Mouse (Mus musculus): ENCODE results near the gene Vmn1r139. TPM values are rescaled to one million over a fixed set of nuclear protein-coding genes. Genes with fewer than 3 reads are reported as not detected.

Gene Vmn1r139
- polyA plus RNA-seq (2012; rRNA removed), result not detected in 2 replicates

DNA sequence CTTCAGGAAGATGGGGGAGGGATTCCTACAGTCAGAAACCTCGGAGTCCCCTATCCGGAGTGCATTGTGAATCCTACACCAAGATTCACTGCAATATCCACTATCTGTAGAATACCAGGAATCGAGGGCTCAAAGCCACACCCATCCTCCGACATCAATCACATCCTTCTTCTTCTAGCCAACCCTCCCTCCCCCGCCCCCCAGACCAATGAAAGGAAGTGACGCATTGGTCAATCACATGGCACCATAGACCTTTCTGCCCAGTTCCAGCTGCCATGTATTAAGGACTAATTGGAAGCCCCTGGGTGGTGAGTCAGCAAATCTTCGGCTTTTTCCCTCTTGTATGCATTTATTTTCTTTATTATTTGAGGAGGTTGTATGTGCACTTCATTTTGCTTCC, at the start of gene Vmn1r139:
Gene Vmn1r139 (plus strand): TSS at position 301 of the 400 bp plus-strand sequence.

DNA sequence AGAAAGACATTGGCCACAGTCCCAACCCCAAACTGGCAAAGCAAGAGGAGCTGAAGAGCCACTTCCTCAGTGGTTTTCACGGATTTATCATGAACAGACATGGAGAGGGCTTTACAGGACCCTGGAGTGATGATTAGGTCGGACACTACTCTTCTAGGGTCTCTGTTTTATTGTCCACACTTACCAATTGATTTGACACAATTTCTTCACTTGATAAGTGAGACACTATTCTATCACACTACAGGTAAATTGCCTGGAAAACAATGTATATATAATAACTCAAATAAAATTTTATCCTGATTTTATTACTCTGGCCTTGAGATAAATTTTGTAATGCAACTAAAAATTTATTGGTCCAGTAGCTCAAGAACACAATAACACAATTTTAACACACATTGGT, 40.1 kb upstream of the Vmn1r139 start, which contains the start of gene Vmn1r138:
Gene Vmn1r138 (minus strand): TSS at position 101 of the 400 bp plus-strand sequence.

DNA sequence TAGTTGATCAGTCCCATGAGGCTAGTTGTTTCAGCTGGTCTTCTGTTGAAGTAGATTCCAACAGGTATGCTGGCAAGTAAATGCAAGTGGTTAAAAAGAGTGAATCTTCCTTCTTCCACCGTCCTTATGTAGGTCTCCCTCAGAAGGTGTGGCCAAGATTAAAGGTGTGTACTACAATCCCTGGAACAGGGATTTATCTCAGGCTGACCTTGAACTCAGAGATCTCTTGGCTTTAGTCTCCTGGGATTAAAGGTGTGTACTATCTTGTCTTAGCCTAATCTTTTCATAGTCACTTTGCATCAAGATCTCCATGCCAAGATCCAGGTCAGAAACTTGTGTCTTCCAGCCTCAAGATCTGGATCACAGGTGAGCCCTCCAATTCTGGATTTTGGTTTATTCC, 12.7 kb upstream of the Vmn1r139 start, which contains the start of gene Gm6176:
Gene Gm6176 (minus strand): TSS at position 101 of the 400 bp plus-strand sequence.

DNA sequence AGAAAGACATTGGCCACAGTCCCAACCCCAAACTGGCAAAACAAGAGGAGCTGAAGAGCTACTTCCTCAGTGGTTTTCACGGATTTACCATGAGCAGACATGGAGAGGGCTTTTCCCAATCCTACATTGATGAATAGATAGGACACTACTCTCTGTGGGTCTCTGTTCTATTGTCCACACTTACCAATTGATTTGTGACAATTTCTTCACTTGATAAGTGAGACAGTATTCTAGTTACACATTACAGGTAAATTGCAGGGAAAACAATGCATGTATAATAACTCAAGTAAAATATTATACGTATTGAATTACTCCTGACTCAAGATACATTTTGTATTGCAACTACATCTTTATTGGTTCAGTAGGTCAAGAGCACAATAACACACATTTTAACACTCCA, 49.3 kb downstream of the Vmn1r139 start, which contains the start of gene Gm16451:
Gene Gm16451 (minus strand): TSS at position 101 of the 400 bp plus-strand sequence.

DNA sequence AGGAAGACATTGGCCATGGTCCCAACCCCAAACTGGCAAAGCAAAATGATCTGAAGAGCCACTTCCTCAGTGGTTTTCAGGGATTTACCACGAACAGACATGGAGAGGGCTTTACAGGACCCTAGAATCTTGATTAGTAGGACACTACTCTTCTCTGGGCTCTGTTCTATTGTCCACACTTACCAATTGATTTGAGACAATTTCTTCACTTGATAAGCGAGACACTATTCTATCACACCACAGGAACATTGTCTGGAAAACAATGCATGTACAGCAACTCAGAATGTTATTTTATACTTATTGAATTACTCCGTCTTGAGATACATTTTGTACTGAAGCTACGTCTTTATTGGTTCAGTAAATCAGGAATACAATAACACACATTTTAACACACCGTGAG, 65.8 kb downstream of the Vmn1r139 start, which contains the start of gene Gm10666:
Gene Gm10666 (minus strand): TSS at position 101 of the 400 bp plus-strand sequence.

Other genes with a start within 250 kb of the Vmn1r139 start
- gene Vmn1r135, start 236.7 kb upstream of the Vmn1r139 start, polyA plus RNA-seq (2012; rRNA removed), result not detected in 2 replicates
- gene Gm5725, start 224.8 kb upstream of the Vmn1r139 start, polyA plus RNA-seq (2012; rRNA removed), result not detected in 2 replicates
- gene Gm5891, start 147.8 kb upstream of the Vmn1r139 start, polyA plus RNA-seq (2012; rRNA removed), result not detected in 2 replicates
- not detected in 2 replicates for gene Vmn1r137, start 74.5 kb upstream of the Vmn1r139 start, polyA plus RNA-seq (2012; rRNA removed)
- gene Vmn1r138, start 40.2 kb upstream of the Vmn1r139 start, polyA plus RNA-seq (2012; rRNA removed), result not detected in 2 replicates
- gene Gm6176, start 12.8 kb upstream of the Vmn1r139 start, polyA plus RNA-seq (2012; rRNA removed), result not detected in 2 replicates
- not detected in 2 replicates for gene Gm16451, start 49.2 kb downstream of the Vmn1r139 start, polyA plus RNA-seq (2012; rRNA removed)
- gene Gm10666, start 65.7 kb downstream of the Vmn1r139 start, polyA plus RNA-seq (2012; rRNA removed), result not detected in 2 replicates
- not detected in 2 replicates for gene Vmn1r142, start 95.0 kb downstream of the Vmn1r139 start, polyA plus RNA-seq (2012; rRNA removed)
- gene Vmn1r143, start 120.3 kb downstream of the Vmn1r139 start, polyA plus RNA-seq (2012; rRNA removed), result not detected in 2 replicates
- gene Gm8653, start 132.2 kb downstream of the Vmn1r139 start, polyA plus RNA-seq (2012; rRNA removed), result not detected in 2 replicates
- not detected in 2 replicates for gene Gm8453, start 160.4 kb downstream of the Vmn1r139 start, polyA plus RNA-seq (2012; rRNA removed)